Mouse (Mus musculus) right cerebral cortex, postnatal 14 days (tissue): ENCODE measurements around the gene Trmu.

Experiments used
- DNase-seq: peaks from one replicate; pipeline ENCODE4 v3.0.0; 2022

The Trmu gene

GRCm38 (mm10) chr15:85899396-85899795 is 20.3 kb downstream of the Trmu start:
- DNase-seq: no peak

GRCm38 (mm10) chr15:85900318-85900717 is 21.2 kb downstream of the Trmu start:
- no peak for DNase-seq

GRCm38 (mm10) chr15:85900801-85901200 is 21.7 kb downstream of the Trmu start:
- DNase-seq: no peak

GRCm38 (mm10) chr15:85902505-85902904 is 23.4 kb downstream of the Trmu start:
- no peak for DNase-seq

GRCm38 (mm10) chr15:85903826-85904225 is 24.7 kb downstream of the Trmu start:
- DNase-seq: no peak

GRCm38 (mm10) chr15:85908660-85909491 is 29.8 kb downstream of the Trmu start:
- no peak for DNase-seq

- DNase-seq: no peak
Observed at GRCm38 (mm10) chr15:85909492-85909829, 30.3 kb downstream of the Trmu start.

GRCm38 (mm10) chr15:85909931-85910330 is 30.8 kb downstream of the Trmu start:
- DNase-seq: no peak

GRCm38 (mm10) chr15:85913605-85914004 is 34.5 kb downstream of the Trmu start:
- peak; percentile 72 for DNase-seq

- no peak for DNase-seq
Observed at GRCm38 (mm10) chr15:85919191-85919891, 40.2 kb downstream of the Trmu start.

- no peak for DNase-seq
Observed at GRCm38 (mm10) chr15:85919892-85920248, 40.8 kb downstream of the Trmu start.

- DNase-seq: no peak
Observed at GRCm38 (mm10) chr15:85921855-85922254, 42.7 kb downstream of the Trmu start.

GRCm38 (mm10) chr15:85928161-85928560 is 49.0 kb downstream of the Trmu start:
- no peak for DNase-seq

- no peak for DNase-seq
Observed at GRCm38 (mm10) chr15:85935627-85936049, 56.5 kb downstream of the Trmu start.
